Mouse (Mus musculus) gastrocnemius, adult 18-20 months (tissue): ENCODE results near the gene Tmsb15l. TPM values are rescaled to one million over a fixed set of nuclear protein-coding genes. Genes with fewer than 3 reads are reported as not detected.
"Not testable (repeated sequence)": the region's sequence is repeated elsewhere in the genome, so short reads cannot be mapped to it uniquely, and the experiment has no call there.

Source experiments
- DNase-seq: peaks from one replicate; pipeline ENCODE4 v3.0.0; 2021; ENCODE audit warnings: low spot score
- long read RNA-seq, 2 experiments: library from polyadenylated mRNA; stranded (forward); transcript quantifications; one replicate each; pipeline ENCODE4 v2.0.0; 2021
- total RNA-seq, 2 experiments: library from RNA; stranded (reverse); gene quantifications; 2 replicates each; pipeline ENCODE4 v1.2.3; 2021

The Tmsb15l gene
- total RNA-seq, result under 1 TPM; 0.32 to 0.33 TPM
- long read RNA-seq, experiment 1, result 0 reads
- long read RNA-seq, experiment 2, result 0 reads

- DNase-seq, result peak; percentile 47
Observed at GRCm38 (mm10) chrX:136976424-136977084, at the start of gene Tmsb15l, which contains the start of gene Tmsb15b1. Gene Tmsb15l, minus strand, starts transcription at chrX:136976869. Gene Tmsb15b1, minus strand, starts transcription at chrX:136976874.

- DNase-seq, result peak; percentile 33
Observed at GRCm38 (mm10) chrX:137019310-137019709, 42.6 kb upstream of the Tmsb15l start.

GRCm38 (mm10) chrX:137017668-137018067 is 41.0 kb upstream of the Tmsb15l start:
- DNase-seq, result no peak

DNA sequence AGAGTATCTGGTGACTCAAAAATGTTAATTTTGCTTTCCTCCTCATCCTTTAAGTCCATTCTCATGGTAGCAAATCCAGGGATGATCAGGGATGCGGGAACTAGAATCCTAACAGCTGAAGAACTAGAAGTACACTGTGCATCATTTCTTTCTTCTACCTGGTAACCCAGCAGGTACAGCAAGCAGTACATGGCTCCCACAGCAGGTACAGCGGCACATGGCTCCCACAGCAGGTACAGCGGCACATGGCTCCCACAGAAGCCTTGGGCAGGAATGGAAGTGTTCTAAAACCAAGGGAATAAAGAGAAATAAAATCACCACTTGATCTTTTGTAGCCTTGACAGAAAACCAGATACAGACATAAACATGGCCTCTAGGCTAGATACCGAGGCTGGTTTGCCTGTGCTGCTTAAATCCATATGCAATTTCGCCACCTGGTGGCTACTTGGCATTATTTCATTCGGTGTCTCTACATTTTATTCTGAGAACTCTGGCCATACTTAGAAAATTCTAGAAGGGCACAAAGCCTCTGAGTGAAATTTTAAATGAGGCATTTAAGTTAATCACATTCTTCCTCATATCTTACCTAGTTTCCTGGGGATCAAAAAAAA is 38.5 kb upstream of the Tmsb15l start:
- DNase-seq, result peak; percentile 21

DNA sequence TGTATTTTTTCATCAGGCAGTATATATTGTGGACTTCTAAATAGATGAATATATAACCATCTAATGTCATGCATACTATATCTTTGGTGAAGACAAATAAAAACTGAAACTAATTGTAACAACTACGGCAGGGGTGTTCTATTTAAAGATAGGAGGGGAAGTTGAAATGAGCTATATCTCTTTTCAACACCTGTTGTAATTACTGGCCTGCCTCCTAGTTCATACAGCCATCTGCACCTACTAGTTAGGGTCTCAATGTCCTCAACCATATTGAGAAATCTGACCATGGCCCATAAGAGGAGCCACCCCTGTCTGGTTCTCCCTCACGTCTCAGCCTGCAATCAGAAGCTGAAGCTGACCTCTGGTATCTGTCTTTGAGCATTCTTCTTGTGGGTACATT is 19.6 kb upstream of the Tmsb15l start:
- no peak for DNase-seq

- no peak for DNase-seq
Observed at GRCm38 (mm10) chrX:136993641-136994040, 17.0 kb upstream of the Tmsb15l start.

DNA sequence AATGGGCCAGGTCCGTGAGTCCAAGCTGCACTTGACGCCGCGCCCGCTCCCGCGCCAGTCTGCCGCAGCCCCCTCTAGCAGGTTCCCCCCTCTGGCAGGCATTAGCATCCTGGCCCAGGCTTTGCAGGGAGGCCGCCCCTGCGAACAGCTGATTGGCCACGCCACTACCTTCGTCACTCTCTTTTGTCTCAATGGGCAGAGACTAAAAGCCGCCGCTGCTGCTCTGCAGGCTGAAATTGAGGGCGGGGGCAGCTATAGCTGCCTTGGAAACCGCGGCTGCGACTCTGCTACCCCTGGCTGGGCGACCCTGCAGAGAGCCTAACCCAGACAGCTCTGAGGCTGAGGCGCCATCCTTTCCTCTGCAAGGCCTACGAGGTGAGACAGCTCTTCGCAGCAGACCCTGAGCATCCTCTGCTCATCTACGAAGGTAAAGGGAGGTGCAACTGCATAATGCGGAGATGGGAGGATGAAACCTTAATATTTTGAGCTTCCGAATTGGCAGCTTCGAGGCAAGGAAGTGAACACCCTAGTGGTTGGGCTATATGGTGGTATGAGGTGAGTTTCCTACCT is 16.4 kb upstream of the Tmsb15l start, which contains the start of gene Zcchc18:
Gene Zcchc18 (plus strand): TSS at position 178 of the 570 bp plus-strand sequence.
- DNase-seq, result peak; percentile 6

GRCm38 (mm10) chrX:136992191-136992965 is 15.7 kb upstream of the Tmsb15l start:
- DNase-seq, result no peak

- DNase-seq, result no peak
Observed at GRCm38 (mm10) chrX:136991274-136991673, 14.6 kb upstream of the Tmsb15l start.

GRCm38 (mm10) chrX:136986039-136986438 is 9.4 kb upstream of the Tmsb15l start:
- no peak for DNase-seq

- no peak for DNase-seq
Observed at GRCm38 (mm10) chrX:136978616-136979015, 1.9 kb upstream of the Tmsb15l start.

GRCm38 (mm10) chrX:136975397-136975796 is 1.3 kb downstream of the Tmsb15l start, which contains the start of gene Tmsb15b2:
Gene Tmsb15b2, minus strand, starts transcription at chrX:136975497.
- DNase-seq, result not testable (repeated sequence)

DNA sequence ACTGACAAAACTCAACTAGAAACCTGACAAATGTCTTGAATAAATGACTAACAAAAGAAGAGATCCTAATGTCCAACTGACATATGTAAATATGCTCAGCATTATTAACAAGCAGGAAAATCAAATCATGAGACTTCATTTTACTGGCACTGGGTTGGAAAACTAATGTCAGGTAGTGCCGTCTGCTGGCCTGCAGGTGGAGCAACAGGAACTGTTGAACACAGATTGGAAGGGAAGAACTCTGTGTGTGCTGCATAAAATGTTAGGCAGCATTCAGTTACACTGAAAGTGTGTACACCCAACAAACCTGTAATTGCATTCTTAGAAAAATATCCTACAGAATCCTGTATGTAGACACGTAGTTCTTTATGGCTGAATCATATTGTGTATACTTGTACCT is 17.0 kb downstream of the Tmsb15l start:
- no peak for DNase-seq

GRCm38 (mm10) chrX:136958300-136958699 is 18.4 kb downstream of the Tmsb15l start:
- DNase-seq, result not testable (repeated sequence)

DNA sequence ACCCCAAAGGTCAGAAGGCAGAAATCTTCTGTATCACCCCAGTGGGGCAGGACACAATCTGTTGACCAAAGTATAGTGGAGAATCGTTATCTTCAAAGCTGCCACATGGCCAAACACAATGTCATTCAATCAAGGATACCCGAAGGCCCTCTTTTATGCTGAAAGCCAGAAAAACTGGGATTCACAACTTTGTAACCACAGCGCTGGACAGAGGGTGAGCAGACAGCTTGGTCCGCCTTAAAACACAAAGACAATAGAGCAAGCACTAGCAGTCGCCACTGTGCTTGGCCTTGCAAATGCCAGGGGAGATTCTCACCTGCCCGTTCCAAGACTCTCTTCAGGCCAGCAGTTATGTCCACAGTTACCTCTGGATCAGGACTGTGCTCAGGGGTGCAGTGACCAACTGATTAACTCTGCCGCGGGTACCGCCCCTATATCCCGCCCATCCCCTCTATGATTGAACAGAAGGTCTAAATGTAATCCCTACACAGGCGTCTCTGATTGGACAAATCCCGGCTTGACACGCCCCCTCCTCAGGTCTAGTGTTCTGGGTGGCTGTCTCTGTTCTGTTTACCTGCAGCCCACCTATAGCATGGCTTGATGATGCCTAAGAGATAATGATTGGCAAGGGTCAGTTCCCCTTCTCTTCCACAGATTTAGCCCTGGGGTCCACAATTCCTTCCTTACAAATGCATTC is 18.9 kb downstream of the Tmsb15l start:
- DNase-seq, result peak; percentile 1

DNA sequence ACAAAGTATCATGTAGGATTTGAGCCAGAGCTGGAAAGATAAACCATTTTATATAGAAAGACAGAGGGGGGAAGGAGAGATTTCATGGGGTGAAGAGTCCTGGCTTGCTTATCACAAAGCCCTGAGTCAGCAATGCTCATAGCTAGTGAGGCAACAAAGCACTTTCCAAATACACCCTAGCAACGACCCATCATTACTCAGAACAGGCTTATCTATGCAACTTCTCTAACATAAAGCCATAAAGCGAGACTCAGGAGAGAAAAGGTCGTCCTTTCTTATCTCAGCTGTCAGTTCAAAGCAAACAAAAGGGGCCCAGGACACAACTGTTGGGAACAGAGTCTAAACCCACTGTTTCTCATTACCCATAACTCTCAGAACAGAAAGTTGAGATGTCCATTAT is 38.7 kb downstream of the Tmsb15l start:
- no peak for DNase-seq

DNA sequence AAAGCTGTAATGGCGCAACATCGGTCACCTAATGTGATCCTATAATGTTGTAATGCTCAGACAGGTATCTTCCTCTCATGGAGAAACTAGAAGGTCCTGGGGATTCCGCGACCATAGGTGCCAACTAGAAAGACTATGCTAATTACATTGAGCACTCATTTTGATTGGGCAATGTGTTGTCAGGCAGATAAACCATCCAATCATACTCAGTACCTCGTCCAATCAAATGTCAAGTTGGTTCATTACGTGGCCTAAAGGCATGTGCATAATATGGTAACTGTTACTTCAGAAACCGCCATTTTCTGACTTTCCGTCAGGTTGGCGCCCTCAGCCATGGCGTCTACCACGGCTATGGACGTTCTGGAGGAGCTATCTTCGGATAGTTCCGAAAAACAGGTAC is 49.6 kb downstream of the Tmsb15l start, which contains the start of gene H2bfm:
Gene H2bfm (plus strand): TSS at position 295 of the 400 bp plus-strand sequence.
- no peak for DNase-seq

DNA sequence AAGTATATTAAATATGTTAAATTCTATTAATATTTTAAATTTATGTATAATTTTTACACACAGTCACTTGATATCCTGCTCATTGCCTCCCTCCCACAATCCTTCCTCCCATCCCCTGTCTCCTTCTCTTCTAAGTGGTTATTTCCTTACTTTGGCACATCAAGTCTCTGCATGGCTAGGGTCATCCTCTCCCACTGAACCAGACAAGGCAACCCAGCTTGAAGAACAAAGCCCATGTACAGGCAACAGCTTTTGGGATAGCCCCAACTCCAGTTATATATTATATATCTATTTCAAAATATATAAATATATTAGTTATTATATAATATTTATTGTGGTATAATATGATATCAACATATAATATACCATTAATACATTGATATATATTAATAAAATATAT is 50.8 kb downstream of the Tmsb15l start:
- no peak for DNase-seq
